Mouse (Mus musculus): ENCODE measurements at regions not wholly inside any gene's neighbourhood (a gene's known extent, or its start where the extent isn't known, plus 50 kb on each side); places are given as distances from the start of the nearest gene placed in this dataset.
A peak's percentile ranks its signal among the peaks of the same experiment; 100 is the strongest.

GRCm38 (mm10) chr10:99578366-99578765 lies 181.1 kb downstream of the Csl start:
- no peak for DNase-seq (ENCODE audit: low spot score in 2 of 2)

GRCm38 (mm10) chr10:99580191-99580590 lies 179.3 kb downstream of the Csl start:
- no peak for DNase-seq (ENCODE audit: low spot score in 2 of 2)

- no peak for DNase-seq (ENCODE audit: low spot score in 2 of 2)
These were observed 178.4 kb downstream of the Csl start for GRCm38 (mm10) chr10:99581074-99581473.

- no peak for DNase-seq (ENCODE audit: low spot score in 2 of 2)
These were observed 174.6 kb downstream of the Csl start for GRCm38 (mm10) chr10:99584855-99585254.

GRCm38 (mm10) chr10:99592220-99592619 lies 167.2 kb downstream of the Csl start:
- peak; percentile 51 to 52 for DNase-seq (ENCODE audit: low spot score in 2 of 2)

GRCm38 (mm10) chr10:99595659-99596058 lies 163.8 kb downstream of the Csl start:
- DNase-seq (ENCODE audit: low spot score in 2 of 2): no peak

- DNase-seq (ENCODE audit: low spot score in 2 of 2): peak in 1 of 2 experiments; percentile 52
These were observed 160.0 kb downstream of the Csl start for GRCm38 (mm10) chr10:99599142-99600120.

GRCm38 (mm10) chr10:99602331-99602730 lies 157.1 kb downstream of the Csl start:
- DNase-seq (ENCODE audit: low spot score in 2 of 2): peak; percentile 37 to 42

GRCm38 (mm10) chr10:99604172-99604571 lies 155.3 kb downstream of the Csl start:
- no peak for DNase-seq (ENCODE audit: low spot score in 2 of 2)

- no peak for DNase-seq (ENCODE audit: low spot score in 2 of 2)
These were observed 151.0 kb downstream of the Csl start for GRCm38 (mm10) chr10:99608477-99608876.

GRCm38 (mm10) chr10:99609420-99609819 lies 150.0 kb downstream of the Csl start:
- no peak for DNase-seq (ENCODE audit: low spot score in 2 of 2)

- no peak for DNase-seq (ENCODE audit: low spot score in 2 of 2)
These were observed 148.6 kb downstream of the Csl start for GRCm38 (mm10) chr10:99610890-99611289.

- DNase-seq (ENCODE audit: low spot score in 2 of 2): no peak
These were observed 144.8 kb downstream of the Csl start for GRCm38 (mm10) chr10:99614392-99615249.

GRCm38 (mm10) chr10:99615371-99615770 lies 144.1 kb downstream of the Csl start:
- no peak for DNase-seq (ENCODE audit: low spot score in 2 of 2)

- peak; percentile 94 for DNase-seq (ENCODE audit: low spot score in 2 of 2)
These were observed 143.7 kb downstream of the Csl start for GRCm38 (mm10) chr10:99615779-99616178.

GRCm38 (mm10) chr10:99617623-99618022 lies 141.8 kb downstream of the Csl start:
- no peak for DNase-seq (ENCODE audit: low spot score in 2 of 2)

- peak; percentile 87 to 89 for DNase-seq (ENCODE audit: low spot score in 2 of 2)
These were observed 139.9 kb downstream of the Csl start for GRCm38 (mm10) chr10:99619421-99620151.

- no peak for DNase-seq (ENCODE audit: low spot score in 2 of 2)
These were observed 139.0 kb downstream of the Csl start for GRCm38 (mm10) chr10:99620489-99620888.

GRCm38 (mm10) chr10:99627355-99627754 lies 132.1 kb downstream of the Csl start:
- DNase-seq (ENCODE audit: low spot score in 2 of 2): no peak

- DNase-seq (ENCODE audit: low spot score in 2 of 2): no peak
These were observed 127.0 kb downstream of the Csl start for GRCm38 (mm10) chr10:99632250-99632985.

GRCm38 (mm10) chr10:99635796-99636195 lies 123.7 kb downstream of the Csl start:
- DNase-seq (ENCODE audit: low spot score in 2 of 2): no peak

All from right cerebral cortex, postnatal 10 days (tissue).